Mouse (Mus musculus) urinary bladder, postnatal 25 days (tissue): Measurements from ENCODE around the gene Omd.
"Not testable (repeated sequence)": the region's sequence is repeated elsewhere in the genome, so short reads cannot be mapped to it uniquely, and the experiment has no call there.

Experiments used
- DNase-seq: peaks from one replicate; pipeline ENCODE4 v3.0.0; 2022; ENCODE audit warnings: low spot score

Omd gene

GRCm38 (mm10) chr13:49581541-49582530 lies at the start of gene Omd:
Gene Omd (plus strand): TSS chr13:49582462.
- no peak for DNase-seq

GRCm38 (mm10) chr13:49536946-49537345 lies 45.3 kb upstream of the Omd start:
- DNase-seq = no peak

- DNase-seq = no peak
Measured at GRCm38 (mm10) chr13:49538693-49539092, 43.6 kb upstream of the Omd start.

GRCm38 (mm10) chr13:49544279-49544678 lies 38.0 kb upstream of the Omd start, which contains the start of gene Aspn:
Gene Aspn (plus strand): TSS chr13:49544443.
- DNase-seq = no peak

GRCm38 (mm10) chr13:49545646-49546045 lies 36.6 kb upstream of the Omd start:
- no peak for DNase-seq

GRCm38 (mm10) chr13:49546517-49546916 lies 35.7 kb upstream of the Omd start:
- no peak for DNase-seq

GRCm38 (mm10) chr13:49547563-49548150 lies 34.6 kb upstream of the Omd start:
- no peak for DNase-seq

GRCm38 (mm10) chr13:49549616-49550015 lies 32.6 kb upstream of the Omd start:
- no peak for DNase-seq

- no peak for DNase-seq
Measured at GRCm38 (mm10) chr13:49554519-49554918, 27.7 kb upstream of the Omd start.

GRCm38 (mm10) chr13:49556203-49556602 lies 26.1 kb upstream of the Omd start:
- DNase-seq = no peak

GRCm38 (mm10) chr13:49556924-49557323 lies 25.3 kb upstream of the Omd start:
- no peak for DNase-seq

- peak; percentile 13 for DNase-seq
Measured at GRCm38 (mm10) chr13:49559185-49559584, 23.1 kb upstream of the Omd start.

GRCm38 (mm10) chr13:49560886-49561285 lies 21.4 kb upstream of the Omd start:
- DNase-seq = no peak

- DNase-seq = no peak
Measured at GRCm38 (mm10) chr13:49564347-49564746, 17.9 kb upstream of the Omd start.

- DNase-seq = no peak
Measured at GRCm38 (mm10) chr13:49570371-49570770, 11.9 kb upstream of the Omd start.

GRCm38 (mm10) chr13:49571418-49571817 lies 10.8 kb upstream of the Omd start:
- no peak for DNase-seq

- no peak for DNase-seq
Measured at GRCm38 (mm10) chr13:49583859-49584258, 1.6 kb downstream of the Omd start.

GRCm38 (mm10) chr13:49584307-49585005 lies 2.2 kb downstream of the Omd start:
- DNase-seq = no peak

- no peak for DNase-seq
Measured at GRCm38 (mm10) chr13:49586062-49586461, 3.8 kb downstream of the Omd start.

- not testable (repeated sequence) for DNase-seq
Measured at GRCm38 (mm10) chr13:49602541-49602940, 20.3 kb downstream of the Omd start.

GRCm38 (mm10) chr13:49603603-49604002 lies 21.3 kb downstream of the Omd start:
- no peak for DNase-seq

GRCm38 (mm10) chr13:49607714-49608113 lies 25.5 kb downstream of the Omd start, which contains the start of gene Ogn:
Gene Ogn (plus strand): TSS chr13:49608046.
- no peak for DNase-seq
